Mouse (Mus musculus): ENCODE results near the gene Copb1. TPM values are rescaled to one million over a fixed set of nuclear protein-coding genes. Genes with fewer than 3 reads are reported as not detected.

Copb1 gene
- polyA plus RNA-seq, 1 experiment = 42.1 TPM

DNA sequence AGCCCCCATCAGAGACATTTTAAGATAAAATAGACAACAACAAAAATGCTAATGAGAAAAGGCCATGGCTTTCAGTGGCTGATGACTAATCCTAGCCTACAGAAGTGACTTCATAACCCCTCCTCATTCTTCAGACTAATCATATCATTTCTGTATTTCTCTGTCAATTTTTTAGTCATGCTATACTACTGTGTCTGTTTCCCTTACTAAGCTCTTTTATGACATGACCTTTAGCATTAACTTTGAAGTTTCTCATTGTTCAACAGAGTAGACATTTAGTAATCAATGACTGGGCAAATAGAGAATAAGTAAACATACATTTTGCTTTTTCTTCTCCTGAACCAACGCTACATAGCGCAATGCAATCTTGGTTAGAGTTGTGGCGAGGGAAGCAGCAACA lies 22.7 kb downstream of the Copb1 start:
- no peak for DNase-seq
- no peaks in the 10 kb centered on the region for H3K4me1 ChIP-seq (replicated peaks; ENCODE audit: control insufficient read depth, insufficient read depth, low read length)
- no peaks in the 10 kb centered on the region for H3K27me3 ChIP-seq (ENCODE audit: control insufficient read depth, insufficient read depth, low read length)
- H3K4me3 ChIP-seq (ENCODE audit: control insufficient read depth, insufficient read depth, low read length) = no peak overlapping the region
- peaks cover 67% of the 10 kb centered on the region for H3K36me3 ChIP-seq (ENCODE audit: control insufficient read depth, insufficient read depth, low read length)
- H3K27ac ChIP-seq (ENCODE audit: control insufficient read depth, insufficient read depth, low read length) = no peak overlapping the region
- TF ChIP-seq POLR2A (IDR thresholded peaks at IDR 0.05; ENCODE audit: control insufficient read depth, extremely low read depth, insufficient read depth, low read length, poor library complexity) (no peak), CTCF (IDR thresholded peaks at IDR 0.05; ENCODE audit: borderline replicate concordance, control insufficient read depth, extremely low read depth, insufficient read depth, low read length, poor library complexity) (no peak)
- WGBS = 97% methylated on average over 3 of the region's 3 CpGs

DNA sequence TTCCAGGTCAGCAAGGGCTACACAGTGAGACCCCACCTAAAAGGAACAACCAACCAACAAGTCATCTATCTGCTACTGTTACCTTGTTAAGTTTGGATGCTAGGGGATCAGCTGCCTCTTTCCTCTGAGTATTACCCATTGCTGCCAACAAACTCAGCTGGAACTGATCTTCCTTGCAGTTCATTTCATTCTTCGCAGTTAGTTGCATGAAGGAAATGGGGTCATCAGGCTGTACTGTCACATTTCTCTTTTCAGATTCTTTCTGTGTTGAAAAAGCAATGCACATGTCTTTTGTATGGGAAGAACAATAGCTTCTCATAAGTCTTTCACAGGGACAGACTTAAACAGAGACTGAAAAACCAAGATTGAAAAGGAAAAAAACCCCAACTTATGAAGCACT lies 28.0 kb downstream of the Copb1 start:
- WGBS = 100% methylated on average over 1 of the region's 1 CpGs
- no peak overlapping the region for H3K4me3 ChIP-seq (ENCODE audit: control insufficient read depth, insufficient read depth, low read length)
- H3K4me1 ChIP-seq (replicated peaks; ENCODE audit: control insufficient read depth, insufficient read depth, low read length) = no peaks in the 10 kb centered on the region
- H3K27me3 ChIP-seq (ENCODE audit: control insufficient read depth, insufficient read depth, low read length) = no peaks in the 10 kb centered on the region
- no peak for DNase-seq
- TF ChIP-seq CTCF (IDR thresholded peaks at IDR 0.05; ENCODE audit: borderline replicate concordance, control insufficient read depth, extremely low read depth, insufficient read depth, low read length, poor library complexity) = no peak
- TF ChIP-seq POLR2A (IDR thresholded peaks at IDR 0.05; ENCODE audit: control insufficient read depth, extremely low read depth, insufficient read depth, low read length, poor library complexity) = no peak
- H3K36me3 ChIP-seq (ENCODE audit: control insufficient read depth, insufficient read depth, low read length) = peaks cover 48% of the 10 kb centered on the region
- H3K27ac ChIP-seq (ENCODE audit: control insufficient read depth, insufficient read depth, low read length) = no peak overlapping the region

DNA sequence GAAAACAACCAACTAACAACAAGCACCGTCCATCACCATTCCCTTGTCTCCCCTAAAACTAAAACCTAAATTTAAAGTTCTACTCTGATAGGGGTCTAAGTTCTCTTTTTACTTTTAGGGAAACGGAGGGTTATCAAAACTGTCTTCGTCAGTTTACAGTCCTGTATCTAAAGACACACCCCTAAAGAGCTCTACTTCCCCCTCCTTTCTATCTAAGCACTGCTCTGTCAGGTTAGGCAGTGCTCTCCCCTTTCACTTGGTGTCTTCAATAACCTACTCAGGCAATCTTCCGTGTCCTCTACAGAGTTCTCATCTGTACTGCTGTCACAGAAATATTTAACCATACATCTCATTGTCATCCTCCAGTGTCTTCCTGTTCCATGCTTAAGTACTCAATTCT lies 34.1 kb downstream of the Copb1 start:
- no peaks in the 10 kb centered on the region for H3K27me3 ChIP-seq (ENCODE audit: control insufficient read depth, insufficient read depth, low read length)
- no peak overlapping the region for H3K27ac ChIP-seq (ENCODE audit: control insufficient read depth, insufficient read depth, low read length)
- peaks cover 51% of the 10 kb centered on the region for H3K36me3 ChIP-seq (ENCODE audit: control insufficient read depth, insufficient read depth, low read length)
- no peak for DNase-seq
- H3K4me1 ChIP-seq (replicated peaks; ENCODE audit: control insufficient read depth, insufficient read depth, low read length) = no peaks in the 10 kb centered on the region
- WGBS = 96% methylated on average over 4 of the region's 4 CpGs
- H3K4me3 ChIP-seq (ENCODE audit: control insufficient read depth, insufficient read depth, low read length) = no peak overlapping the region
- TF ChIP-seq POLR2A (IDR thresholded peaks at IDR 0.05; ENCODE audit: control insufficient read depth, extremely low read depth, insufficient read depth, low read length, poor library complexity) (no peak), CTCF (IDR thresholded peaks at IDR 0.05; ENCODE audit: borderline replicate concordance, control insufficient read depth, extremely low read depth, insufficient read depth, low read length, poor library complexity) (no peak)

DNA sequence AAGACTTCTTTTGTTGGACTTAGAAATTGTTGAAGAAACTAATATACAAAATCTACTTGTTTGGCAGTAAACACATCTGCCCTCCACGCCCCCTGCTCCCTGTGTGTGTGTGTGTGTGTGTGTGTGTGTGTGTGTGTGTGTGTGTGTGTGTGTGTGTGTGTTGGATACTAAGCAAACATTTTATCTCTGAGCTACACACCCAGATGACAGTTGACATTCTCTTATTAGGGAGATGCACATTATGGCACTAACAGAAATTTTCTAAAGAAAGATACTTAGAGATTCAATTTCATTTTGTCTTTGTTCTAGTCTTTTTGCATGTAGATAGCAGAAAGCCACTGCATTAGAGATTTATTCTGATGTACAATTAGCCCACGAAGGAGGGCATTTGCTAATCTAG lies 37.6 kb downstream of the Copb1 start:
- WGBS = 96% methylated on average over 2 of the region's 2 CpGs
- DNase-seq = no peak
- Histone ChIP-seq H3K27ac (ENCODE audit: control insufficient read depth, insufficient read depth, low read length) (no peak overlapping the region), H3K27me3 (ENCODE audit: control insufficient read depth, insufficient read depth, low read length) (no peaks in the 10 kb centered on the region), H3K4me1 (replicated peaks; ENCODE audit: control insufficient read depth, insufficient read depth, low read length) (peaks cover 1% of the 10 kb centered on the region; the same call in 1 of the 2 replicates), H3K36me3 (ENCODE audit: control insufficient read depth, insufficient read depth, low read length) (peaks cover 39% of the 10 kb centered on the region), H3K4me3 (ENCODE audit: control insufficient read depth, insufficient read depth, low read length) (no peak overlapping the region)
- no peak for TF ChIP-seq CTCF (IDR thresholded peaks at IDR 0.05; ENCODE audit: borderline replicate concordance, control insufficient read depth, extremely low read depth, insufficient read depth, low read length, poor library complexity)
- TF ChIP-seq POLR2A (IDR thresholded peaks at IDR 0.05; ENCODE audit: control insufficient read depth, extremely low read depth, insufficient read depth, low read length, poor library complexity) = no peak

DNA sequence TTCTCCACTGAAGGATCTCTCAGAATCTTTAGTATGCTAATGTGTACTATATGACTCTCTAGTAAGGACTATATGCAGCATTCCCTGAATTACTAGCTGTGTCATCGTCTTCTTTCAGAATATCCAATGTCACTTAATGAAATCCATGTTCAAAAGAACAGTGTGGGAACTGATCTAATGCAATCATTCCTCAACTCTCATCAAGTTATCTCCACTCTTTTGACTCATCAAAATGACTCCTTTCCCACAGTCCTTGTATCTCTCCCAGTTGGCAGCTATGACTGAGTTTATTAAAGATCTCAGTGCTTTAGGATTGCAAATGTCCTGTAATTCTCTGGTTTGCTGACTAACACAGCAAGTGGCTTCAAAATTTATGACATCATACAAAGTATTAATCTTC lies 40.1 kb downstream of the Copb1 start:
- H3K27ac ChIP-seq (ENCODE audit: control insufficient read depth, insufficient read depth, low read length) = no peak overlapping the region
- peaks cover 21% of the 10 kb centered on the region for H3K36me3 ChIP-seq (ENCODE audit: control insufficient read depth, insufficient read depth, low read length)
- TF ChIP-seq CTCF (IDR thresholded peaks at IDR 0.05; ENCODE audit: borderline replicate concordance, control insufficient read depth, extremely low read depth, insufficient read depth, low read length, poor library complexity) = no peak
- no peak for TF ChIP-seq POLR2A (IDR thresholded peaks at IDR 0.05; ENCODE audit: control insufficient read depth, extremely low read depth, insufficient read depth, low read length, poor library complexity)
- DNase-seq = no peak
- peaks cover 9% of the 10 kb centered on the region for H3K4me1 ChIP-seq (replicated peaks; ENCODE audit: control insufficient read depth, insufficient read depth, low read length)
- H3K27me3 ChIP-seq (ENCODE audit: control insufficient read depth, insufficient read depth, low read length) = no peaks in the 10 kb centered on the region
- no peak overlapping the region for H3K4me3 ChIP-seq (ENCODE audit: control insufficient read depth, insufficient read depth, low read length)
- WGBS = 98% methylated on average over 1 of the region's 1 CpGs

DNA sequence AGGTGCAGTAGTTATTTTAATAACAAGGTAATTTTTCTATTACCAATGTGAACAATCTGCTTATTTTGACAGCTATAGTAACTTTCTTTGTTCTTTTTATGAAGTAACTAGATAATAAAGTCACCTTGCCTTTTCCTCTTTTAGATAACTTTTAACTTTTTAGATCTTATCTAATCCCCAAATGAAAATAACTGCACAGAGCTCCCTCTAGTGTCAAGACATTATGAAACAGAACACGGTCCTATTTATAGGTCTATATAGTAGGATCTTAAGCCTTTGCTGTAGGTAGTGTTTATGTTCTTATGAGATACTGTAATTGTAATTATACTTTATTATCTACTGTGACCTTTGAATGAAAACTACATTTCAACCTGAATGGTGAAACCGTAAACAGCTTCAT lies 41.0 kb downstream of the Copb1 start:
- TF ChIP-seq POLR2A (IDR thresholded peaks at IDR 0.05; ENCODE audit: control insufficient read depth, extremely low read depth, insufficient read depth, low read length, poor library complexity) = no peak
- no peak for TF ChIP-seq CTCF (IDR thresholded peaks at IDR 0.05; ENCODE audit: borderline replicate concordance, control insufficient read depth, extremely low read depth, insufficient read depth, low read length, poor library complexity)
- peaks cover 20% of the 10 kb centered on the region for H3K36me3 ChIP-seq (ENCODE audit: control insufficient read depth, insufficient read depth, low read length)
- no peak overlapping the region for H3K4me3 ChIP-seq (ENCODE audit: control insufficient read depth, insufficient read depth, low read length)
- H3K4me1 ChIP-seq (replicated peaks; ENCODE audit: control insufficient read depth, insufficient read depth, low read length) = peaks cover 9% of the 10 kb centered on the region
- no peaks in the 10 kb centered on the region for H3K27me3 ChIP-seq (ENCODE audit: control insufficient read depth, insufficient read depth, low read length)
- WGBS = 51% methylated on average over 2 of the region's 2 CpGs
- no peak overlapping the region for H3K27ac ChIP-seq (ENCODE audit: control insufficient read depth, insufficient read depth, low read length)
- DNase-seq = no peak

DNA sequence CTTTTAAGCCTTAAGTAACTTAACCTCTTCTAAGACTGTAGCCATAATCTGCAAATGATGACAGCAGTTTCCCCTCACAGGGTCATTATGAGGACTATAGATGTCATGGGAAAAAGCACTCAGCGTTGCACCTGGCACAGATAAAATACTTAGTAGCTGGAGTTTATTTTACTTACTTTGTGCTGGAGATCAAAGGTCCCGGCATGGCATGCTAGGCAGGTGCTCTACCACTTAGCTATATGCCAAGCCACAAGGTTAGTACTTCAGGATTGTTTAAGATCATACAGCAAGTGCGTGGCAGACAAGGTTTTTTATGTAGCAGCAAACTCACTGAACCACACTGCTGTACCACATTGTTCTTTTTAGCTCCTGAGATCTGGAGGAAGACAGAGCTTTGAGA lies 43.9 kb downstream of the Copb1 start:
- Histone ChIP-seq H3K36me3 (ENCODE audit: control insufficient read depth, insufficient read depth, low read length) (peaks cover under 1% of the 10 kb centered on the region; the same call in 1 of the 2 replicates), H3K4me1 (replicated peaks; ENCODE audit: control insufficient read depth, insufficient read depth, low read length) (peaks cover 9% of the 10 kb centered on the region), H3K27me3 (ENCODE audit: control insufficient read depth, insufficient read depth, low read length) (no peaks in the 10 kb centered on the region), H3K27ac (ENCODE audit: control insufficient read depth, insufficient read depth, low read length) (no peak overlapping the region), H3K4me3 (ENCODE audit: control insufficient read depth, insufficient read depth, low read length) (no peak overlapping the region)
- TF ChIP-seq CTCF (IDR thresholded peaks at IDR 0.05; ENCODE audit: borderline replicate concordance, control insufficient read depth, extremely low read depth, insufficient read depth, low read length, poor library complexity) = no peak
- TF ChIP-seq POLR2A (IDR thresholded peaks at IDR 0.05; ENCODE audit: control insufficient read depth, extremely low read depth, insufficient read depth, low read length, poor library complexity) = no peak
- DNase-seq = peak; percentile 61
- WGBS = 10% methylated on average over 3 of the region's 3 CpGs

All from thymus, adult 2 months (tissue).